Mouse (Mus musculus): ENCODE measurements around the gene Efcab11.

DNA sequence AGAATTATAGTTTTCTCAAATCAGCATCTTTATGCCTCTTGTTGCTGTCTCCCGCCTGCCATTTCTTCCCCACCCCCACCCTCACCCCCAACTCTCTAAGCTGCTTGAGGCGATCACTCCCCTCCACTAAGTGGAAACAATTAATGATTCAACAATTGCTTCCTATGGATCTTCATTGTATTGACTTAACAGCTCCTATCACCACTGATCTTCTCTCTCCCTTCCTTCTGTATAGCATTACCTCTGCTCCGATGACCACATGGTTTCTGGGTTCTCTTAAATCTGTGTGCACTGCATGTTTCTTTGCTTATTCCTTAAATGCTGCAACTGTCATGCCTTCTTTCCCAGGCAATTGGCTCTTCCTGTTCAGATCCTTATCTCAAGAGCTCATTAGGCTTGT lies 120.2 kb downstream of the Efcab11 start:
- TF ChIP-seq CTCF (IDR thresholded peaks at IDR 0.05; ENCODE audit: insufficient read depth, low read length) (no peak), POLR2A (IDR thresholded peaks at IDR 0.05; ENCODE audit: borderline replicate concordance, extremely low read depth, low read depth, low read length) (no peak)

Measured in lung, adult 2 months (tissue).